Mouse (Mus musculus) spleen, adult 2 months (tissue): ENCODE measurements around the gene Rc3h2.

Source experiments
- CTCF ChIP-seq: fragments of 200-500 bp; IDR thresholded peaks from 2 replicates; pipeline ENCODE4 v1.5.1; 2011; ENCODE audit warnings: mild to moderate bottlenecking, inconsistent platforms; ENCODE audit not compliant: insufficient read depth, insufficient read length, insufficient replicate concordance; ENCODE audit errors: extremely low read depth
- POLR2A ChIP-seq: fragments of 200-500 bp; IDR thresholded peaks from 2 replicates; pipeline ENCODE4 v1.6.1; 2011; ENCODE audit warnings: low read depth, low read length, inconsistent platforms

DNA sequence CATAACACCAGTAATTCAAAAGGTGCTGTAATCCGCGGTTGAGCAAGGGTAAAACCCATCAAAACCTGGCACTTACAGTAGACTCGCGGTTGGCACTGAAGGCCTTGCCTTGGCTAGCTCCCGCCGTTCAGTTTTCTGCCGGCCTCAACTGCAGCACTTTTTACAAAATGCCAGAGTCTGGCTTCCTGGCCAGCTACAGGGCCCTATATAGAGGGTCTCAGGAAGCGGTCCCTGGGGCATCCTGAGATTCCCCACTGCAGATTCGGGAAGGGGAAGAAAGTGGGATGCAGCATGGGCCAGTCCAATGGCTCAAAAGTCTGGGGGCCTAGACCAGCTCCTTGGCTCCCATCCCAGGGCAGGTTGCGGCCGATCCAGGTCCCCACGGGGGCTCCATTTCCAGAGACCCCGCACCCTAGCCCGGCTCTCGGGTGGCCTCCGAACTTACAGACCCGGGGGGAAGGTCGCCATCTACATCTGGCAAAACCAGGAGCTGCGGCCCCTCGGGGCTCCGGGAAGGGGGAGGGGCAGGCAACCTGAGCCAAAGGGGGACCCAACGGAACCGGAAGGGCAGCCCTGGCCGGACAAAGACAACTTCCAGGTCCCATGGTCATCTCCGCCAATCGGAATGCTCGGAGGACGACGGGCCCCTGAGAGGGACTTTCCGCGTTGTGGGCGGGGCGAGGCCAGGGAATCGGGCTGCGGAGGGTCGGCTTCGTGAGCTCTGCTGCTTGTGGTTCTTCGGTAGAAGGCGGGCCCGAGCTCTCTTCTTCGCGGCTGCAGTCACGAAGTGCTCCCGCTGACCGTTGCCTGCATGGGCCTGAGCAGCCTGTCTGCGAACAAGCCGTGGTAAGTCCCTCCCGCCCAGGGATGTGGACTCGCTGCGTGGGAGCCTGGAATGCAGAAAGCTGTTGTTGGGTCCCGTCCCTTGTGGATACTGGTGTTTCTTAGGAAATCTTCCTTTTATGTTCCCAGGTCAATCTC, 20.2 kb upstream of the Rc3h2 start, which contains the start of the genes Zbtb26, Zbtb6 and Rabgap1:
- TF ChIP-seq POLR2A (peak; percentile 57; the same call in 1 of the 2 replicates), CTCF (no peak)
